Mouse (Mus musculus): ENCODE measurements around the gene Ola1.

The Ola1 gene

GRCm38 (mm10) chr2:73063911-73064619 is 154.7 kb downstream of the Ola1 start:
- ATAC-seq (ENCODE audit: low TSS enrichment), result no peak

GRCm38 (mm10) chr2:73060259-73060585 is 158.5 kb downstream of the Ola1 start:
- no peak for ATAC-seq (ENCODE audit: low TSS enrichment)

GRCm38 (mm10) chr2:73059550-73060258 is 159.0 kb downstream of the Ola1 start:
- no peak for ATAC-seq (ENCODE audit: low TSS enrichment)

- ATAC-seq (ENCODE audit: low TSS enrichment), result no peak
Observed at GRCm38 (mm10) chr2:73058344-73058743, 160.4 kb downstream of the Ola1 start.

DNA sequence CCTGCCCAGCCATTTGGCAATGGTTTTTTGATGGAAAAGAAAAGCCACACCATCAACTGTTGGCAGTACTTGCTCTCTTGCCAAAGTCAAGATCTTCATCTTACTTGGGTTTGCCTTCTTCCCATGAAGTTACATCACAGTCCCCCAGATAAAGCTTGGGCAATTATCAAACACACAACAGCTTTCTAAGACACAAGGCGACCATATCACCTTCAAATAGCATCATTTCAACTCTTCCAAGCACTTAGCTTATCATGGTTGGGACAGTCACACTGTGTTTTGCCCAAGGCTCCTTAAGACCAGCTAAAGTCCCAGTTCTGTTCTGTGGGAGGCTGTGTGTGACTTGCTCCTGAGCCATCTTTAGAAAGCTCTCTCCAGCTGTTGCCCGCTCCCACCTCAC is 161.1 kb downstream of the Ola1 start:
- no peak for ATAC-seq (ENCODE audit: low TSS enrichment)

- no peak for ATAC-seq (ENCODE audit: low TSS enrichment)
Observed at GRCm38 (mm10) chr2:73056090-73056956, 162.4 kb downstream of the Ola1 start.

DNA sequence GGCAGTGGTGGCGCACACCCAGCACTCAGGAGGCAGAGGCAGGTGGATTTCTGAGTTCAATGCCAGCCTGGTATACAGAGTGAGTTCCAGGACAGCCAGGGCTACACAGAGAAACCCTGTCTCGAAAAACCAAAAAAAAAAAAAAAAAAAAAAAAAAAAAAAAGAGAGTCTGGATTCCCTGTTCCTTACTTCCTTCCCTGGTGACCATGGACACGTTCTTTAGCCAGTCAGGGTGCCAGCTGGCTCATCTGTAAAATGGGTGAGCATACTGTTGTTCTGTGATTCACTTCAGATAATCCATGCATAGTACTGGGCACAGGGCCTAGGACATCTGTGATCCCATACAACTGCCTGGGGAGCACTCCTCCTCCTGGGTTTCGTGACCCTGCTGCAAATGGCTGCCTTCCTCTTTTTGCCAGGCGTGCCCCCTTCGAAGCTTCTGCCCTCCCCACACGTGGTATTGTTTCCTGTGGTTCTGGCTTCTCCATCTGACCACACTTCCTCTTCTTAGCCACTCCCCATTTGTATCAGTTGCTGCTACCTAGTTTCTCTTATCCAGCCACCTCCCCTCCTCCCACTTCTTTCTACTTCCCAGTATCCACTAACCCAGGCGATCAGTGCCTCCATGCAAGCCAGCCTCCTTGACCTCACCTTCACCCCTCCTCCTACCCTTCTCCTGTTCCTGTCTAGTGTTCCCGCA is 164.8 kb downstream of the Ola1 start:
- ATAC-seq (ENCODE audit: low TSS enrichment), result no peak

DNA sequence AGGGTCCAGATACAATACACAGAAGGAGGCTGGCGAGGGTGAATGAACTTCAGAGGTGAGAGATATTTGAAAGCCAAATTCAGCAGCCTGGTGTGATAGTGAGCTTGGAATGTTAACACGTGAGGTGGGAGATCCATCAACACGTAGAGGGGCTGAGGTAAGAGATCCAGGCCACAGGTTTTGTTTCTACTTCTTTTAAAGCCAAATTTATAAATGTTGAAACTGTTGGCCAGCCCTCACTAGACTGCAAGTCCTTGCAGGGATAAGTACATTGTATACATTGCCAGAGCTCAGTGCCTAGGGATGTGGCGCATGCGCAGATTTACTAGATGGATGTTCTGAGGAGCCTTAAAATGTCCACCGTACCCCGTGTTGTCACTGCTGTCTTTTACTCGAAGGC is 168.3 kb downstream of the Ola1 start:
- no peak for ATAC-seq (ENCODE audit: low TSS enrichment)

DNA sequence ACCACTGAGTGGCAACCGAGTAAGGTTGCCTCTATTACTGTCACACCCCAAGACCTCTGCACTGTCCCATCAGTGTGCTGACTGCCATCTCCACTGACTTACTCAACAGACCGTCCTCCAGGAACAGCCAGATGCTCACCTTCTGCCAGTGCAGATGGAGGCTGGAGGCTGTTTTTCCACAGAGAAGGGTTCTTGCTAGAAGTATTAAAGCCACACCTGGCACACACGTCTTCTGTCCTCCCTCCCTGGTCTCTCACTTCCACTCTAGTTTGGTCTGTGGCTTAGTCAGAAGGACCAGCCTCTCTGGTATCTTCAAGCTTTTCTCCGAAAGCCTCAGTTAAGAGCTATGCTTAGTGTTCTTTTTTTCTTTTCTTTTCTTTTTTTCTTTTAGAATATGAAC is 168.7 kb downstream of the Ola1 start:
- no peak for ATAC-seq (ENCODE audit: low TSS enrichment)

GRCm38 (mm10) chr2:73049001-73049684 is 169.6 kb downstream of the Ola1 start:
- no peak for ATAC-seq (ENCODE audit: low TSS enrichment)

DNA sequence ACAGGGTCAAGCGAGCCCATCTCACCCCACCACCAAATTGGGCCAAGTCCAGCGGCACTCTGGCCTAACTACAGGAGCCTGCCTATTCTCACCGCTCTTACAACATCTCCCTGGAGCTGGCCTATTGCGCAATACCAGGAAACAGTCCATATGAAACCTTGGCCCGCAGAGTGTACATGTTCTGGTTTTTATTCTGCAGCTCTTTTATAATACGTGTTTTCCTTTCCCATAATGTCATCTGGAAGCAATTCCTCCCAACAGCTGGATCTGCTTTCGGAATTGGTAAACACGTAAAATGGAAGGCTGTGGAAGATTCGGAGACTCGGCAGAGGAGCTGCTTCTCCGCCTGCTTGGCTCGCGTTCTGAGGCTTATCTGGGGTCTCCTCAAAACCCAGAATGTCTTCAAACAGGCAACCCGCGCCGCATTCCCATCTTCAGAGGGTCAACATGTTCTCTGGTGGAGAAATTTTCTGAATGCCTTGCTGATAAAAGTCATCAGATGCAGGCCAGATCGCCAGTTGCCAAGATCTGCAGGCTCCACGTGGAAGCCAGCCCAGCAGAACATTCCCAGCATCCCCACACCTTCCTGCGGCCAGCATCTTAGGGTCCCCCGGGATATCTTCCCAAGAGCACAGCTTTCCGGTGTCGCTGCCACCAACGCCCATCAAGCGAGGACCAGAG is 171.5 kb downstream of the Ola1 start:
- ATAC-seq (ENCODE audit: low TSS enrichment), result no peak

DNA sequence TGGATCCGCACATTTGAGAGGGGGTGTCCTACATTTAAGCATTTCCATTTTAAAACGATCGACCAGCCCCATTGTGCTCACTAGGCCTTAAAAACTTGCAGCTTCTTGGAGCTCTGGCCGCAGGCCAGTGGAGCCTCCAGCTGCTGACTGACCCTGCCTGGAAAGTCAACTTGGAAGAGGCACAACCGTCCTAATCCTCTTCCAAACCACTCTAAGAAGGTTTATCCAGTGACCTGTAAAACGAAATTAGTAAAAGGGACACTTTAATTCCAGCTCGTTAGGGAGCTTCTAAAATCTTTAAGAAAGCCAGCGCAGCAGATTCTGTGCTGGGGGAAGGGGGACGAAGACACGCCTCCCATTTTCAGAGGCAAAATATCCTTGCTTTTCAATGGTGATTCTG is 172.1 kb downstream of the Ola1 start:
- no peak for ATAC-seq (ENCODE audit: low TSS enrichment)

DNA sequence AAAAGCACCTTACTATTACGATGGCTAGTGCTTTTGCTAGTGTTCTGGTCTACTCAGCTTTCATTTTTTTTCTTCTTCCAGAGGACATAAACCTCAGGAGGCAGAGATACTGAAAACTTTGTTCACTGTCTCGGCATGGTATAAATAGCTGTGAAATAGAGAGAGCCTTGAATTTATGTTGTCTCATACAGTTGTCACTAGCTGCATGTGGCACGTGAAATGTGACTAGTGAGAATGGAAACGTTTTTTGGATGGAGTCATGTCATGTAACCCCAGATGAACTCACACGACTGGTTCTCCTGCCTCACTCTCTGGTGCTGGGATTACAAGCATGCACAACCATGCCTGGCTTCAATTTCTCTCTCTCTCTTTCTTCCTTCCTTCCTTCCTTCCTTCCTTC is 173.2 kb downstream of the Ola1 start:
- ATAC-seq (ENCODE audit: low TSS enrichment), result no peak

All from frontal cortex, adult (tissue).